Mouse (Mus musculus) midbrain, embryonic 12.5 days (tissue): ENCODE measurements around the gene Fnbp1. TPM values are rescaled to one million over a fixed set of nuclear protein-coding genes. Genes with fewer than 3 reads are reported as not detected.

Experiments
- ATAC-seq: fragments of 200-750 bp; cut with Nextera tagmentation; 2 replicates; pipeline ENCODE4 v1.8.0; 2017; ENCODE audit warnings: low read depth, moderate TSS enrichment, moderate library complexity; ENCODE audit not compliant: low FRiP score
- H3K27ac ChIP-seq: fragments of 300-500 bp; sonication (generic); replicated peaks from 2 replicates; pipeline ENCODE4 v1.5.1; 2016; ENCODE audit warnings: mild to moderate bottlenecking
- H3K27me3 ChIP-seq: fragments of 300-500 bp; sonication (generic); 2 replicates; pipeline ENCODE4 v1.6.1; 2016; ENCODE audit warnings: mild to moderate bottlenecking
- H3K36me3 ChIP-seq: fragments of 300-500 bp; sonication (generic); 2 replicates; pipeline ENCODE4 v1.6.1; 2016
- H3K4me1 ChIP-seq: fragments of 300-500 bp; sonication (generic); 2 replicates; pipeline ENCODE4 v1.6.1; 2016
- H3K4me2 ChIP-seq: fragments of 300-500 bp; sonication (generic); replicated peaks from 2 replicates; pipeline ENCODE4 v1.6.1; 2016; ENCODE audit warnings: mild to moderate bottlenecking, moderate library complexity
- H3K4me3 ChIP-seq: fragments of 300-500 bp; sonication (generic); 2 replicates; pipeline ENCODE4 v1.5.1; 2016; ENCODE audit warnings: mild to moderate bottlenecking
- H3K9ac ChIP-seq: fragments of 300-500 bp; sonication (generic); replicated peaks from 2 replicates; pipeline ENCODE4 v1.6.1; 2016; ENCODE audit warnings: mild to moderate bottlenecking, moderate library complexity
- H3K9me3 ChIP-seq: fragments of 300-500 bp; sonication (generic); 2 replicates; pipeline ENCODE4 v1.6.1; 2016; ENCODE audit warnings: mild to moderate bottlenecking
- WGBS: fragments of 180-500 bp; shearing (Covaris S2); methylation state at CpG from one replicate; pipeline ENCODE4 v1.1.7; 2016; 5-methylcytosine and 5-hydroxymethylcytosine counted together
- polyA plus RNA-seq: library from polyadenylated mRNA; unstranded; fragments of >200 nt; fragmentation: Nextera tagmentation; extraction: Ambion mirVana; gene quantifications from 2 replicates; pipeline ENCODE4 v1.2.1, GENCODE M21; 2016

Gene Fnbp1
- polyA plus RNA-seq, 1 experiment from 2014 or later, result 12.8 TPM

DNA sequence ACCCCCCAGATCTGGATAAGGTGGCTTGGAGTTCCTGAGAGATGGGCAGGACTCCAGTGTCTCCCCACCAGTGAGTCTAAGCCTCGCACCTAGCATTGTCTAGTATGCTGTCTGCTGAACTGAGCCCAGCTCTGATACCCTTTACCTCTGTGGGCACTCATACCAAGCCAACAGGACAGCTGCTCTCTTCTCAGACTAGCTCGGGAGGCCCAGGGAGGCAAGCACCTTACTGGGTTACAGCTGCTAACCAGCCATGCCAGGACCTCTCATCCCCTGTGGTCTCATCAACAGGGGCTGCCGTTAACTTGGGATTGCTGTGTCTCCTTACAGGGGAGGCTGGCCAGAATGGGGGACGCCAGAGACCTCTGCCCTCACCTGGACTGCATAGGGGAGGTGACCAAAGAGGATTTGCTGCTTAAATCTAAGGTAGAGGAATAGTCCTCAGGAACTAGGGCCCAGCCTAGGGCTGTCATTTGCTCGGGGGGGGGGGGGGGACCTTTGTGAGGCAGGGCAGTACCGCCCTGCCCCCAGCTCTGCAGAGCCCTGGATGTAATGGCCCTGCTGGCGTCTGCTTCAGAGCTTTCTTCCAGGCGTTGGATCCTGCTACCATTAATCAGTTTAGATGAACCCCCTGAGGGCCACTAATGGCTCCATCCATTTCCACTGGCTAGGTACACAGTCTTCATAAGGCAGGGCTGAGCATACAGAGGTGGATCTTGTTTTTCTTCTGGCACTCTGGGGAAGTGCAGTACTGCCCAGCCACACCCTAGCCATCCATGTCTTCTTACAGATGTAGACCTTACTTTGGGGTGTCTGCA is 143.2 kb downstream of the Fnbp1 start:
- Histone ChIP-seq H3K4me2 (no peak overlapping the region), H3K36me3 (peaks cover 27% of the 10 kb centered on the region), H3K27me3 (no peaks in the 10 kb centered on the region), H3K27ac (no peak overlapping the region), H3K9me3 (no peaks in the 10 kb centered on the region), H3K9ac (no peak overlapping the region), H3K4me1 (no peaks in the 10 kb centered on the region; the same call in 1 of the 2 replicates), H3K4me3 (no peak overlapping the region)
- no peak for ATAC-seq
- WGBS, result 82% methylated on average over 8 of the region's 8 CpGs

DNA sequence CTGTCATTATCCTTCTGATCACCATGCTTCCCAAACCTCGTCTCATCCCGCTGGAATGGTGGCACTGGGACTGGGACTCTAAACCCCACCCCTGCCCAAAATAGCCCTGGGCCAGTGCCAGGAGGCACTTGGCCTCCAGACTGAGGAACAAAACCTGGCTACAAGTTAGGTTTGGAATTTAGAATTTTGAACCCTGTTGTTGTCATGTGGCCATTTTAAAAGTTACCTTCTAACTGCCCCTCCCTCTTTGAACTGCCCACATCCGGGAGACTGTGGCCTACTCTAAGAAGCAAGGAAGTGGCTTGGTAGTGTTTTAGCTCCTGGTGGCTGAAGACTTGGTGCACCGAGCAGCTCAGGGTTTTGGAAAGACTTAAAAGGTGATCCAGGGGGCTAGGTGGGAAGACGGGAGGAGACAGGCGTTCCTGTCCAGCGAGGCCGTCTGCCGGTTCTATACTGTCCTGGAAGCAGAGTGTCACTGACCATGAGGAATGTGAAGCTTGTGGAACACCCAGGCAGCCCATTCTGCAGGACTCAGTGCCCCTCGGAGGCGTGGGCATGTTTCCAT is 146.3 kb downstream of the Fnbp1 start:
- no peak for ATAC-seq
- no peaks in the 10 kb centered on the region; the same call in 1 of the 2 replicates for H3K4me1 ChIP-seq
- H3K4me2 ChIP-seq, result no peak overlapping the region
- 83% methylated on average over 11 of the region's 11 CpGs for WGBS
- no peak overlapping the region for H3K4me3 ChIP-seq
- H3K9ac ChIP-seq, result no peak overlapping the region
- H3K36me3 ChIP-seq, result peaks cover 7% of the 10 kb centered on the region
- H3K27ac ChIP-seq, result no peak overlapping the region
- no peaks in the 10 kb centered on the region for H3K9me3 ChIP-seq
- no peaks in the 10 kb centered on the region for H3K27me3 ChIP-seq

DNA sequence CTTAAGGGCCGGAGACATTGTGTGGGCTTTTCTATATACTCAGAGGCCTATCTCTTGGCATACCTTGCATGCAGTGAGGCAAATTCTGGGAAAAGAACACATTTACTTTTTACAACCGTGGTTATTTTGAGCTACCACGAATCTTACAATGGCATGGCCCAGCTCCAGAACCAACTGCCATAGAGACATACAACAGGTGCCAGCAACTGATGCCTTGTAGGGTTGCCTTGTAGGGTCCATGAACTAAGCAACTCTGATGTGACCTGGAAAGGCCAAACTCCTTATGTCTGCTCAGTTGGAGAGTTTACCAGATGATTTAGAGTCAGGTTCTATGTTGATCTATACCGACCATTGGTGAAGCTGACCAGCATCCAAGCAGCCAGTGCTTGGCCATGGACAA is 147.0 kb downstream of the Fnbp1 start:
- no peaks in the 10 kb centered on the region; the same call in 1 of the 2 replicates for H3K4me1 ChIP-seq
- H3K4me2 ChIP-seq, result no peak overlapping the region
- no peak overlapping the region for H3K27ac ChIP-seq
- ATAC-seq, result no peak
- peaks cover 1% of the 10 kb centered on the region for H3K36me3 ChIP-seq
- H3K9me3 ChIP-seq, result no peaks in the 10 kb centered on the region
- H3K27me3 ChIP-seq, result no peaks in the 10 kb centered on the region
- H3K9ac ChIP-seq, result no peak overlapping the region
- WGBS, result 94% methylated on average over 4 of the region's 4 CpGs
- H3K4me3 ChIP-seq, result no peak overlapping the region

DNA sequence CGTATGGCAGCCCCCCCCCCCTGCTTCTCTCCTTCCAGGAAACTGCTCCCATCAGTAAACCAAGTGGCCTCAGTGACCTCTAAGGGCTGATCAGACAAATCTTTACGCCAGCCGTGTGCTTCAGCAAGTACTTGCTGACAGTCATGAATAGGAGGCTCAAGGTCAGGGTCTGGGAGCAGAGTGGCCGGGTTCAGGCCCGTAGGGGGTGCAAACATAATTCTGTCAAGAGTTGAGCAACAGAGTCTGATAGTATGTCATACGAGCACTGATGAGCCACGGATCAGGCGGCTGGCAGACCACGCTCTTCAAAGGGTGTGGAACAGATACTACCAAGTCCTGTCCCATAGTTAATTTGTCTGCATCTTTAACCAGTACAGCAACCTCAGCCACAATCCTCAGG is 151.6 kb downstream of the Fnbp1 start:
- Histone ChIP-seq H3K4me2 (no peak overlapping the region), H3K27ac (no peak overlapping the region), H3K36me3 (no peaks in the 10 kb centered on the region), H3K4me1 (no peaks in the 10 kb centered on the region), H3K27me3 (no peaks in the 10 kb centered on the region), H3K9ac (no peak overlapping the region), H3K4me3 (no peak overlapping the region), H3K9me3 (no peaks in the 10 kb centered on the region)
- 90% methylated on average over 9 of the region's 9 CpGs for WGBS
- ATAC-seq, result no peak

DNA sequence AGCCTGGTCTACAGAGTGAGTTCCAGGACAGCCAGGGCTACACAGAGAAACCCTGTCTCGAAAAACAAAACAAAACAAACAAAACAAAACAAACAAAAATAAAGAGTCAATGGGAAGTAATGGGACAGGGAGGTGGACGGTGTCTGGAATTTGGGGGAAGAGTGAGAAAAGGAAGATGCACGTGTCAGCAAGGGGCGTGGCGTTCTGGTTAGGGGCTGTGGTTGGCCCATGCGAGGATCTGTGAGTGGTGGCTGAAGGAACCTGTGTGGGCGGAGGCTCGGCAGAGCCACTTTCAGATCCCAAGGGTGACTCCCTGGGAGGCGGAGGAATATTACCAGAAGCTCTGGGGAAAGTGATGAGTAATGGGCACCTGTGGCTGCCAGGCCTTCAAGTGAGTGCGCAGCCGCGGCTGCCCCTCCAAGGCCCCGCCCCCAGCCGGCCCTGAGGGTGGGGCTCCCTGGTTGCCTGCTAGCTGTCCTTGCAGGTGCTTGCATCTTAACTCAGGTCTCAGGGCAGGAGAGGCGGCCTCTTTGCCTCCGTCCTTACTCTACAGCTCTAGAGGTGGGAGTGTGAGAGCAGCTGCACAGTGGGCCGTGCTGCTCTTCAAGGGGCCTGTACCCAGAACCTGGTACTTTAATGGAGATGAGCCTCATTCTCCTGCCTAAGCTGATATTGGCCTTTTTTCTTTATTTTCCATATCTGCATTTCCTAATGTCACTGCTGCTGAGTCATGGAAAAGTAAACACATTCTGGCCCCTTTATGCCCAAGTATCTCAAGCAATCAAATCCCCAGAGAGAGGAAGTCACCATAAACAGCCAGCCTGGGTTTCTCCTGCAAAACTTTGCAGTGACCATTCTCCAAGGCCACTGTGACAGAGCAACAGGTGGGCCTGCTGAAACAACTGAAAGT is 156.4 kb downstream of the Fnbp1 start:
- H3K27ac ChIP-seq, result no peak overlapping the region
- H3K4me1 ChIP-seq, result peaks cover 17% of the 10 kb centered on the region
- no peaks in the 10 kb centered on the region for H3K27me3 ChIP-seq
- no peak for ATAC-seq
- H3K9me3 ChIP-seq, result no peaks in the 10 kb centered on the region
- H3K4me3 ChIP-seq, result no peak overlapping the region
- no peak overlapping the region for H3K9ac ChIP-seq
- no peaks in the 10 kb centered on the region for H3K36me3 ChIP-seq
- 28% methylated on average over 17 of the region's 17 CpGs for WGBS
- H3K4me2 ChIP-seq, result no peak overlapping the region

DNA sequence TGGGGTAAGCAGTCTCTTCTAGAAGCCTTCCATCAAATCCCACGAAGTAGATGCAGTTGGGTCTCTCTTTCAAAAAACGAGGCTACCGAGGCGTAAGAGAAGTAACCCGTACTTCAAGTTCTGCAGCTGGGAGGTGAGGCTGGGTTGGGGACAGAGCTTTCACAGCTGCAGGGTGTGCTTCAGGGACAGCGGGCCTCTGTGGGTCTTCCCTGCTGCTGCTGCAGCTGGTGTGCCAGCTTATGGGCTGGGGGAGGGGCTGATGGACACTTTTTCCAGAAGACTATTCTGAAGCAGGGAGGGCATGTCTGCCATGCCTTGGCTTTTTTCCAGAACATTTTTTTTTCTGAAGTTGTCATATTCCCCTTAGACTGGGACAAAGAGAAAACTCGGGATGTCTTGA is 158.8 kb downstream of the Fnbp1 start:
- H3K27ac ChIP-seq, result no peak overlapping the region
- H3K4me1 ChIP-seq, result peaks cover 17% of the 10 kb centered on the region
- H3K4me3 ChIP-seq, result peak overlapping the region; percentile 60
- peaks cover 14% of the 10 kb centered on the region for H3K36me3 ChIP-seq
- ATAC-seq, result no peak
- no peaks in the 10 kb centered on the region for H3K9me3 ChIP-seq
- peak overlapping the region; percentile 77; the same call in 1 of the 2 replicates for H3K9ac ChIP-seq
- WGBS, result 56% methylated on average over 7 of the region's 7 CpGs
- no peaks in the 10 kb centered on the region for H3K27me3 ChIP-seq
- peak overlapping the region; percentile 77 for H3K4me2 ChIP-seq

DNA sequence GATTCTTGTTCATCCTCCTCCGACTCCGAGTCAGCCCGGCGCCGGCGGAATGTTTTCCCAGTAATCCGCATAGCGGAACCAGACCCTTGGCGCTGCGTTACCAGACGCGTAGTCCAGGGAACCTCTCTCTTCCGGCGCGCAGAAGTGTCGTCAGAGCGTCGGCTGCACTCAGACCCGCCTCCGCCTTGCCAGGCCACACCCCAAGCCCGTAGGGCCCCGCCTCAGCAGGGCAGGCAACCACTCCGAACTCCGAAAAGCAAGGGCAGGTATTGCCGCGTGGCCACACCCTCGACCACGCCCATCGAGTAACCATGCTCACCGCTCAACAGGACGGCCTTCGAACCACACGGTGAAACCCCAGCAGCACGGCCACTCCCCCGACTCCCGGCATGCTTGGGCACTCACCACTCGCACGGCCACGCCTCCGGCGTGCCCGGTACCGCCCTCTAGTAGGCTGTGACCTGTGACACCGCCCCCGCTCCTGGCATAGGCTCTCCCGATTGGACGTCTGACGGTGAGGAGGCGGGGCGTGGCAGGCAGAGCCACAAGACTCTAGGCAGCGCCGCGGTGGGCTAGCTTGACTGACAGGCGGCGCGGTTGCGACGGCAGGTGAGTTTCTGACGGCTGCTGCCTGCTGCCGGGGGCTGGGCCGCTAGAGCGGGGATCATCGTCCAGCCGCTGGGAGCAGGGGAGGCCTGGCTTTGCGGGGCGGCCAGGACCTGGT is 159.9 kb downstream of the Fnbp1 start, which contains the start of the genes BC005624 and Usp20:
Gene BC005624, minus strand, starts transcription at position 412 of the 724 bp plus-strand sequence.
Gene Usp20, plus strand, starts transcription at position 490 of the 724 bp plus-strand sequence.
- Histone ChIP-seq H3K36me3 (peaks cover 25% of the 10 kb centered on the region), H3K27me3 (no peaks in the 10 kb centered on the region), H3K4me1 (peaks cover 17% of the 10 kb centered on the region), H3K4me2 (peak within 1 kb of the TSS; percentile 77), H3K4me3 (peak within 1 kb of the TSS; percentile 60), H3K9me3 (no peaks in the 10 kb centered on the region), H3K9ac (peak within 1 kb of the TSS; percentile 77), H3K27ac (peak within 1 kb of the TSS; percentile 63)
- WGBS, result under 1% methylated on average over 65 of the region's 66 CpGs
- ATAC-seq, result peak; percentile 98

Other genes starting within 250 kb of the Fnbp1 start
- gene Ptges, start 212.1 kb downstream of the Fnbp1 start, polyA plus RNA-seq, result 3.6 and 4.6 TPM in 2 replicates
- gene Tor1b, start 189.0 kb downstream of the Fnbp1 start, polyA plus RNA-seq, result 20.4 and 22.2 TPM in 2 replicates
- 87.7 and 92.3 TPM in 2 replicates for gene Tor1a, start 174.1 kb downstream of the Fnbp1 start, polyA plus RNA-seq
- gene BC005624, start 159.8 kb downstream of the Fnbp1 start, polyA plus RNA-seq, result 70.8 and 75.3 TPM in 2 replicates
- gene Usp20, start 159.7 kb downstream of the Fnbp1 start, polyA plus RNA-seq, result 33.7 and 35.1 TPM in 2 replicates
- 41.7 and 43.7 TPM in 2 replicates for gene Gpr107, start 10.3 kb upstream of the Fnbp1 start, polyA plus RNA-seq
- gene Ncs1, start 103.8 kb upstream of the Fnbp1 start, polyA plus RNA-seq, result 75.8 and 90.3 TPM in 2 replicates
- gene Hmcn2, start 172.4 kb upstream of the Fnbp1 start, polyA plus RNA-seq, result 0.09 TPM in 1 of 2 replicates, not detected in the other